Mouse (Mus musculus) megakaryocyte progenitor cell, adult 5-6 weeks (primary cell): Measurements from ENCODE around the gene Slco2a1. TPM values are rescaled to one million over a fixed set of nuclear protein-coding genes. Genes with fewer than 3 reads are reported as not detected.
A peak's percentile ranks its signal among the peaks of the same experiment; 100 is the strongest.

Source experiments
- ATAC-seq: replicated peaks from 2 replicates; pipeline ENCODE4 v1.8.0; 2016; ENCODE audit warnings: mild to moderate bottlenecking, moderate TSS enrichment, inconsistent platforms; ENCODE audit not compliant: poor library complexity
- total RNA-seq, 2 experiments: library from RNA; stranded (forward) in 1 of 2; stranded (reverse) in 1 of 2; fragments of 157-497, 149-512 nt in 1 of 2; fragments of 200-1000 nt in 1 of 2; gene quantifications; 2 replicates each; pipeline versions ENCODE4 v1.2.3 to v1.2.4; 2015 to 2017

Slco2a1 gene
- total RNA-seq, 2 experiments from 2014 or later = 0.10 TPM; not detected in 1

GRCm38 (mm10) chr9:102982376-102982775 lies 6.1 kb upstream of the Slco2a1 start:
- no peak for ATAC-seq

GRCm38 (mm10) chr9:102985111-102985510 lies 3.4 kb upstream of the Slco2a1 start:
- ATAC-seq = no peak

GRCm38 (mm10) chr9:102985939-102986338 lies 2.6 kb upstream of the Slco2a1 start:
- no peak for ATAC-seq

- ATAC-seq = no peak
Measured at GRCm38 (mm10) chr9:102990306-102991133, 2.0 kb downstream of the Slco2a1 start.

- no peak for ATAC-seq
Measured at GRCm38 (mm10) chr9:102991134-102991406, 2.6 kb downstream of the Slco2a1 start.

GRCm38 (mm10) chr9:102992877-102993276 lies 4.4 kb downstream of the Slco2a1 start:
- no peak for ATAC-seq

- ATAC-seq = no peak
Measured at GRCm38 (mm10) chr9:102993764-102994163, 5.3 kb downstream of the Slco2a1 start.

- no peak for ATAC-seq
Measured at GRCm38 (mm10) chr9:102995800-102996635, 7.5 kb downstream of the Slco2a1 start.

- ATAC-seq = no peak
Measured at GRCm38 (mm10) chr9:103000384-103000783, 11.9 kb downstream of the Slco2a1 start.

- no peak for ATAC-seq
Measured at GRCm38 (mm10) chr9:103004343-103004742, 15.8 kb downstream of the Slco2a1 start.

GRCm38 (mm10) chr9:103007699-103008078 lies 19.2 kb downstream of the Slco2a1 start:
- no peak for ATAC-seq

GRCm38 (mm10) chr9:103008079-103008855 lies 19.8 kb downstream of the Slco2a1 start:
- ATAC-seq = 0 out of 2 replicates have a peak, but pooled peaks have one; percentile 11

GRCm38 (mm10) chr9:103010161-103010560 lies 21.6 kb downstream of the Slco2a1 start:
- no peak for ATAC-seq

- peak; percentile 54; the same call in 1 of the 2 replicates for ATAC-seq
Measured at GRCm38 (mm10) chr9:103013366-103013765, 24.9 kb downstream of the Slco2a1 start.

GRCm38 (mm10) chr9:103014686-103015085 lies 26.2 kb downstream of the Slco2a1 start:
- no peak for ATAC-seq

GRCm38 (mm10) chr9:103024116-103024515 lies 35.6 kb downstream of the Slco2a1 start:
- no peak for ATAC-seq

GRCm38 (mm10) chr9:103027150-103027889 lies 38.8 kb downstream of the Slco2a1 start:
- ATAC-seq = no peak

GRCm38 (mm10) chr9:103029012-103029411 lies 40.5 kb downstream of the Slco2a1 start:
- no peak for ATAC-seq

GRCm38 (mm10) chr9:103030041-103030440 lies 41.5 kb downstream of the Slco2a1 start:
- no peak for ATAC-seq

GRCm38 (mm10) chr9:103031211-103031610 lies 42.7 kb downstream of the Slco2a1 start:
- no peak for ATAC-seq

GRCm38 (mm10) chr9:103032193-103032592 lies 43.7 kb downstream of the Slco2a1 start:
- no peak for ATAC-seq
